Mouse (Mus musculus) neutrophil, adult 5-6 weeks (primary cell): ENCODE data around the gene Nmral1. TPM values are rescaled to one million over a fixed set of nuclear protein-coding genes. Genes with fewer than 3 reads are reported as not detected.
"Not testable (repeated sequence)": the region's sequence is repeated elsewhere in the genome, so short reads cannot be mapped to it uniquely, and the experiment has no call there.

ENCODE experiments used
- ATAC-seq: fragments of 151-379, 151-347 bp; 2 replicates; pipeline ENCODE4 v1.8.0; 2017; ENCODE audit warnings: mild to moderate bottlenecking, moderate TSS enrichment; ENCODE audit not compliant: insufficient number of reproducible peaks, poor library complexity, low FRiP score, severe bottlenecking; ENCODE audit errors: extremely low read depth
- total RNA-seq: library from RNA; stranded (forward); fragments of 200-1000 nt; gene quantifications from 2 replicates; pipeline ENCODE4 v1.2.3, GENCODE M21; 2017

The Nmral1 gene
- total RNA-seq, 1 experiment from 2014 or later = 12.3 TPM

GRCm38 (mm10) chr16:4722915-4723209 lies 3.7 kb upstream of the Nmral1 start:
- ATAC-seq = peak; percentile 50; the same call in 1 of the 2 replicates

- no peak for ATAC-seq
Observed at GRCm38 (mm10) chr16:4722128-4722914, 3.2 kb upstream of the Nmral1 start.

- ATAC-seq = no peak
Observed at GRCm38 (mm10) chr16:4717866-4718265, 1.3 kb downstream of the Nmral1 start.

- ATAC-seq = no peak
Observed at GRCm38 (mm10) chr16:4713861-4714710, 5.1 kb downstream of the Nmral1 start.

- no peak for ATAC-seq
Observed at GRCm38 (mm10) chr16:4711173-4711572, 8.0 kb downstream of the Nmral1 start.

GRCm38 (mm10) chr16:4705541-4705940 lies 13.6 kb downstream of the Nmral1 start:
- ATAC-seq = no peak

- no peak for ATAC-seq
Observed at GRCm38 (mm10) chr16:4702646-4703045, 16.5 kb downstream of the Nmral1 start.

GRCm38 (mm10) chr16:4701211-4701610 lies 17.9 kb downstream of the Nmral1 start:
- ATAC-seq = no peak

- not testable (repeated sequence) for ATAC-seq
Observed at GRCm38 (mm10) chr16:4689371-4689770, 29.8 kb downstream of the Nmral1 start.

- no peak for ATAC-seq
Observed at GRCm38 (mm10) chr16:4684457-4684791, 34.7 kb downstream of the Nmral1 start.

- ATAC-seq = peak; percentile 67
Observed at GRCm38 (mm10) chr16:4683581-4684456, 35.3 kb downstream of the Nmral1 start.

GRCm38 (mm10) chr16:4683193-4683580 lies 36.0 kb downstream of the Nmral1 start:
- no peak for ATAC-seq

- ATAC-seq = no peak
Observed at GRCm38 (mm10) chr16:4682628-4683179, 36.5 kb downstream of the Nmral1 start.

- not testable (repeated sequence) for ATAC-seq
Observed at GRCm38 (mm10) chr16:4680922-4681455, 38.2 kb downstream of the Nmral1 start.

- ATAC-seq = peak; percentile 93
Observed at GRCm38 (mm10) chr16:4679121-4680018, 39.8 kb downstream of the Nmral1 start, which contains the start of gene Coro7. TSS of gene Coro7 (minus strand) at chr16:4679777.

- no peak for ATAC-seq
Observed at GRCm38 (mm10) chr16:4678080-4678479, 41.1 kb downstream of the Nmral1 start.

GRCm38 (mm10) chr16:4676836-4677235 lies 42.3 kb downstream of the Nmral1 start:
- ATAC-seq = no peak

- ATAC-seq = peak; percentile 79
Observed at GRCm38 (mm10) chr16:4674091-4674490, 45.1 kb downstream of the Nmral1 start.
